Mouse (Mus musculus): ENCODE data around the gene Pcgf2. TPM values are rescaled to one million over a fixed set of nuclear protein-coding genes. Genes with fewer than 3 reads are reported as not detected.

Gene Pcgf2
- total RNA-seq, 2 experiments from 2014 or later, result 2.4 to 3.3 TPM

- no peak for DNase-seq
Measured at GRCm38 (mm10) chr11:97695712-97696401, 4.4 kb downstream of the Pcgf2 start.

- no peak for DNase-seq
Measured at GRCm38 (mm10) chr11:97694921-97695711, 5.2 kb downstream of the Pcgf2 start.

- no peak for DNase-seq
Measured at GRCm38 (mm10) chr11:97694435-97694834, 5.9 kb downstream of the Pcgf2 start.

- DNase-seq, result no peak
Measured at GRCm38 (mm10) chr11:97689861-97690260, 10.4 kb downstream of the Pcgf2 start.

GRCm38 (mm10) chr11:97687061-97687460, 13.2 kb downstream of the Pcgf2 start:
- DNase-seq, result no peak

GRCm38 (mm10) chr11:97686322-97686908, 13.9 kb downstream of the Pcgf2 start:
- no peak for DNase-seq

- peak; percentile 96 for DNase-seq
Measured at GRCm38 (mm10) chr11:97685613-97686321, 14.5 kb downstream of the Pcgf2 start, which contains the start of gene Cisd3. Gene Cisd3 (plus strand): TSS chr11:97685826.

- DNase-seq, result no peak
Measured at GRCm38 (mm10) chr11:97684766-97685165, 15.5 kb downstream of the Pcgf2 start.

- DNase-seq, result no peak
Measured at GRCm38 (mm10) chr11:97684063-97684680, 16.1 kb downstream of the Pcgf2 start.

GRCm38 (mm10) chr11:97682504-97683055, 17.7 kb downstream of the Pcgf2 start:
- DNase-seq, result no peak

- DNase-seq, result no peak
Measured at GRCm38 (mm10) chr11:97680430-97680829, 19.9 kb downstream of the Pcgf2 start.

GRCm38 (mm10) chr11:97678301-97678700, 22.0 kb downstream of the Pcgf2 start:
- DNase-seq, result no peak

- no peak for DNase-seq
Measured at GRCm38 (mm10) chr11:97677842-97678241, 22.5 kb downstream of the Pcgf2 start.

- no peak for DNase-seq
Measured at GRCm38 (mm10) chr11:97677381-97677780, 22.9 kb downstream of the Pcgf2 start.

- DNase-seq, result no peak
Measured at GRCm38 (mm10) chr11:97676050-97676754, 24.1 kb downstream of the Pcgf2 start.

- DNase-seq, result no peak
Measured at GRCm38 (mm10) chr11:97673148-97673547, 27.1 kb downstream of the Pcgf2 start.

GRCm38 (mm10) chr11:97671177-97671527, 29.1 kb downstream of the Pcgf2 start:
- DNase-seq, result no peak

GRCm38 (mm10) chr11:97670234-97671176, 29.8 kb downstream of the Pcgf2 start:
- DNase-seq, result no peak

GRCm38 (mm10) chr11:97669829-97670228, 30.5 kb downstream of the Pcgf2 start:
- peak; percentile 64 for DNase-seq

- DNase-seq, result no peak
Measured at GRCm38 (mm10) chr11:97669268-97669667, 31.0 kb downstream of the Pcgf2 start.
